Mouse (Mus musculus) limb, embryonic 11.5 days (tissue): ENCODE measurements at regions not wholly inside any gene's neighbourhood (a gene's known extent, or its start where the extent isn't known, plus 50 kb on each side); places are given as distances from the start of the nearest gene placed in this dataset.

Experiments
- ATAC-seq: fragments of 200-750 bp; cut with Nextera tagmentation; 2 replicates; pipeline ENCODE4 v1.8.0; 2017; ENCODE audit warnings: low read depth; ENCODE audit not compliant: insufficient number of reproducible peaks, low FRiP score, low TSS enrichment
- DNase-seq: peaks from one replicate; pipeline ENCODE4 v3.0.0-alpha.2; 2015; ENCODE audit warnings: low spot score
- H3K27ac ChIP-seq: fragments of 300-500 bp; sonication (generic); replicated peaks from 2 replicates; pipeline ENCODE4 v1.5.1; 2014; ENCODE audit warnings: low read depth, mild to moderate bottlenecking, low read length
- H3K27me3 ChIP-seq: fragments of 300-500 bp; sonication (generic); 2 replicates; pipeline ENCODE4 v1.6.1; 2014; ENCODE audit warnings: mild to moderate bottlenecking, low read length, mixed read lengths; ENCODE audit not compliant: control insufficient read depth, insufficient read depth
- H3K36me3 ChIP-seq: fragments of 300-500 bp; sonication (generic); 2 replicates; pipeline ENCODE4 v1.6.1; 2014; ENCODE audit warnings: mild to moderate bottlenecking, low read length, moderate library complexity, mixed read lengths; ENCODE audit not compliant: control insufficient read depth, insufficient read depth
- H3K4me1 ChIP-seq: fragments of 300-500 bp; sonication (generic); 2 replicates; pipeline ENCODE4 v1.6.1; 2014; ENCODE audit warnings: low read length, mixed read lengths; ENCODE audit not compliant: control insufficient read depth, insufficient read depth
- H3K4me2 ChIP-seq: fragments of 300-500 bp; sonication (generic); 2 replicates; pipeline ENCODE4 v1.6.1; 2014; ENCODE audit warnings: low read depth, mild to moderate bottlenecking, moderate library complexity; ENCODE audit not compliant: severe bottlenecking
- H3K4me3 ChIP-seq: fragments of 300-500 bp; sonication (generic); 2 replicates; pipeline ENCODE4 v1.5.1; 2014; ENCODE audit warnings: low read depth, low read length
- H3K9ac ChIP-seq: fragments of 300-500 bp; sonication (generic); 2 replicates; pipeline ENCODE4 v1.6.1; 2014; ENCODE audit warnings: mild to moderate bottlenecking, low read length
- H3K9me3 ChIP-seq: fragments of 300-500 bp; sonication (generic); 2 replicates; pipeline ENCODE4 v1.6.1; 2016; ENCODE audit warnings: low read length; ENCODE audit not compliant: control insufficient read depth
- WGBS: fragments of 180-500 bp; shearing (Covaris S2); extraction: QIAGEN DNeasy Blood & Tissue Kit; methylation state at CpG from one replicate; pipeline ENCODE4 v1.1.7; 2014; 5-methylcytosine and 5-hydroxymethylcytosine counted together

- ATAC-seq (no peak), DNase-seq (no peak)
- Histone ChIP-seq H3K27ac (no peak overlapping the region), H3K4me2 (no peak overlapping the region), H3K4me1 (peaks cover 2% of the 10 kb centered on the region; the same call in 1 of the 2 replicates), H3K27me3 (no peaks in the 10 kb centered on the region), H3K9ac (no peak overlapping the region), H3K9me3 (no peaks in the 10 kb centered on the region; the same call in 1 of the 2 replicates), H3K36me3 (no peaks in the 10 kb centered on the region), H3K4me3 (no peak overlapping the region)
- WGBS: 89% methylated on average over 3 of the region's 3 CpGs
Observed at GRCm38 (mm10) chr19:56162156-56162555, 124.8 kb upstream of the Habp2 start.

- H3K4me1 ChIP-seq: peaks cover 6% of the 10 kb centered on the region; the same call in 1 of the 2 replicates
Observed at GRCm38 (mm10) chr19:56169133-56169997, 117.6 kb upstream of the Habp2 start.

GRCm38 (mm10) chr19:56169998-56170274 is 117.0 kb upstream of the Habp2 start:
- WGBS: 88% methylated on average over 4 of the region's 4 CpGs
- no peaks in the 10 kb centered on the region for H3K36me3 ChIP-seq
- H3K27me3 ChIP-seq: no peaks in the 10 kb centered on the region
- DNase-seq (no peak), ATAC-seq (no peak)
- no peaks in the 10 kb centered on the region for H3K9me3 ChIP-seq
- H3K4me3 ChIP-seq: no peak overlapping the region
- no peak overlapping the region for H3K4me2 ChIP-seq
- no peak overlapping the region for H3K27ac ChIP-seq
- no peak overlapping the region for H3K9ac ChIP-seq
- peaks cover 8% of the 10 kb centered on the region; the same call in 1 of the 2 replicates for H3K4me1 ChIP-seq

More at GRCm38 (mm10) chr19:56169133-56169997, 117.6 kb upstream of the Habp2 start:
- H3K9me3 ChIP-seq: no peaks in the 10 kb centered on the region
- no peak overlapping the region for H3K9ac ChIP-seq
- H3K4me3 ChIP-seq: no peak overlapping the region
- WGBS: 72% methylated on average over 5 of the region's 5 CpGs
- no peaks in the 10 kb centered on the region for H3K27me3 ChIP-seq
- DNase-seq: no peak
- no peak overlapping the region for H3K27ac ChIP-seq
- ATAC-seq: no peak
- no peak overlapping the region for H3K4me2 ChIP-seq
- no peaks in the 10 kb centered on the region for H3K36me3 ChIP-seq

- 36% methylated on average over 5 of the region's 5 CpGs for WGBS
Observed at GRCm38 (mm10) chr19:56172454-56172853, 114.5 kb upstream of the Habp2 start.

DNA sequence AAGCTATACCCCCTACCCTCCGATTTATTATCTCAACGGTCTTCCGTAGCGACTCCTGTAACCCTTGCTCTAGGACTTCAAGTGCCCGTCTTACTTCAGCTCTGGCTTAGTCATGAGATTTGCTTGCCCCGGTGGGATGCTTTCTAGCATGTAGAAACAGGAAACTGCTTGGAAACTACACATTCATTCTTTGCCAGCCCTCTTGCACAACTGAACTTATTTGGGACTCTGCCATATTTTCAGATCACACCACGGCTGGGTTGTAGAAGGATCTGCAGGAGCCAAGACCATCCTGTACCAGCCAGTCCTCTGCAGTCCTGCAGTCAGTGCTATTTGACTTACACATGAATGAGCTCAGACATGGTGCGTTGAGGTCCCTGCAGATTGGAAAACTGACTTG is 110.9 kb upstream of the Habp2 start:
- peaks cover 14% of the 10 kb centered on the region for H3K4me1 ChIP-seq
- WGBS: 87% methylated on average over 8 of the region's 8 CpGs
- DNase-seq (no peak), ATAC-seq (no peak)
- H3K27ac ChIP-seq: no peak overlapping the region
- no peak overlapping the region for H3K9ac ChIP-seq
- H3K27me3 ChIP-seq: no peaks in the 10 kb centered on the region
- H3K4me3 ChIP-seq: no peak overlapping the region
- H3K36me3 ChIP-seq: no peaks in the 10 kb centered on the region
- no peak overlapping the region for H3K4me2 ChIP-seq
- 0 out of 2 replicates have a peak, but pooled peaks cover 2% of the 10 kb centered on the region for H3K9me3 ChIP-seq

More at GRCm38 (mm10) chr19:56172454-56172853, 114.5 kb upstream of the Habp2 start:
- Histone ChIP-seq H3K9me3 (no peaks in the 10 kb centered on the region), H3K4me3 (no peak overlapping the region), H3K4me2 (no peak overlapping the region), H3K27me3 (no peaks in the 10 kb centered on the region), H3K9ac (no peak overlapping the region), H3K27ac (no peak overlapping the region), H3K4me1 (peaks cover 14% of the 10 kb centered on the region), H3K36me3 (no peaks in the 10 kb centered on the region)
- no peak for DNase-seq
- ATAC-seq: no peak

- Histone ChIP-seq H3K4me2 (no peak overlapping the region), H3K4me1 (peaks cover 13% of the 10 kb centered on the region), H3K9ac (no peak overlapping the region), H3K9me3 (0 out of 2 replicates have a peak, but pooled peaks cover 2% of the 10 kb centered on the region), H3K36me3 (no peaks in the 10 kb centered on the region), H3K4me3 (no peak overlapping the region), H3K27me3 (no peaks in the 10 kb centered on the region), H3K27ac (peak overlapping the region; percentile 57; the same call in 1 of the 2 replicates)
- WGBS: 15% methylated on average over 12 of the region's 12 CpGs
- DNase-seq (peak; percentile 79), ATAC-seq (peak; percentile 65)
Observed at GRCm38 (mm10) chr19:56177231-56177745, 109.6 kb upstream of the Habp2 start.

GRCm38 (mm10) chr19:56185756-56186155 is 101.2 kb upstream of the Habp2 start:
- DNase-seq: no peak
- ATAC-seq: no peak
- 88% methylated on average over 5 of the region's 5 CpGs for WGBS

GRCm38 (mm10) chr19:56189185-56189584 is 97.8 kb upstream of the Habp2 start:
- no peak for ATAC-seq
- Histone ChIP-seq H3K27ac (no peak overlapping the region), H3K4me3 (no peak overlapping the region), H3K4me1 (peaks cover 3% of the 10 kb centered on the region; the same call in 1 of the 2 replicates), H3K27me3 (no peaks in the 10 kb centered on the region), H3K9ac (no peak overlapping the region), H3K4me2 (no peak overlapping the region), H3K9me3 (no peaks in the 10 kb centered on the region), H3K36me3 (no peaks in the 10 kb centered on the region)
- DNase-seq: no peak
- 87% methylated on average over 1 of the region's 1 CpGs for WGBS

More at GRCm38 (mm10) chr19:56185756-56186155, 101.2 kb upstream of the Habp2 start:
- Histone ChIP-seq H3K4me3 (no peak overlapping the region), H3K9me3 (0 out of 2 replicates have a peak, but pooled peaks cover 1% of the 10 kb centered on the region), H3K4me2 (no peak overlapping the region), H3K27ac (no peak overlapping the region), H3K36me3 (no peaks in the 10 kb centered on the region), H3K27me3 (no peaks in the 10 kb centered on the region), H3K4me1 (peaks cover 3% of the 10 kb centered on the region; the same call in 1 of the 2 replicates), H3K9ac (no peak overlapping the region)
